Mouse (Mus musculus): Measurements from ENCODE around the gene Rtn2.
A peak's percentile ranks its signal among the peaks of the same experiment; 100 is the strongest.

The Rtn2 gene

GRCm38 (mm10) chr7:19282385-19282784 lies at the start of gene Rtn2:
Gene Rtn2 (plus strand): TSS chr7:19282624.
- DNase-seq (ENCODE audit: low read depth, low spot score) = peak; percentile 83

- no peak for DNase-seq (ENCODE audit: low read depth, low spot score)
These were observed 47.8 kb upstream of the Rtn2 start for GRCm38 (mm10) chr7:19234652-19235051.

GRCm38 (mm10) chr7:19235092-19235671 lies 47.2 kb upstream of the Rtn2 start:
- no peak for DNase-seq (ENCODE audit: low read depth, low spot score)

- DNase-seq (ENCODE audit: low read depth, low spot score) = no peak
These were observed 46.0 kb upstream of the Rtn2 start for GRCm38 (mm10) chr7:19236411-19236810.

DNA sequence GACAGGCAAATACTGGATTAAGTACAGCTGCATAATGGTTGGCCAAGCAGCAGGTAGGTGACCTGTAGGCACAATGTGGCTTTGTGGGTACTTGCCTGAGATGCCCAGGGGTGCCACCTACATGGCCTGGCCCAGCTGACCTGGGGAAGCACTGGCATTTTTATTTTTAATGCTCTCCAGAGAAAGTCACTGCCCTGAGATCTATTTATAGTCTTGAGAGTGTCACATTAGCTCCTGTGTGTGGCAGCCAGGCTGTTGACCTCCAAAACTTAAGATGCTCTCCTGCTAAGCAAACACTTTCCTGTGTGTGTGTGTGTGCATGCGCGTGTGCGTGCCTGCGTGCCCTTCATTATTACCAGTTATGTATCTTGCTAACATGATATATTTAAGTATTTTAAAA lies 44.1 kb upstream of the Rtn2 start:
- no peak for DNase-seq (ENCODE audit: low read depth, low spot score)

- DNase-seq (ENCODE audit: low read depth, low spot score) = peak; percentile 70
These were observed 43.0 kb upstream of the Rtn2 start for GRCm38 (mm10) chr7:19239423-19239822.

GRCm38 (mm10) chr7:19239986-19240385 lies 42.4 kb upstream of the Rtn2 start:
- DNase-seq (ENCODE audit: low read depth, low spot score) = no peak

- no peak for DNase-seq (ENCODE audit: low read depth, low spot score)
These were observed 41.4 kb upstream of the Rtn2 start for GRCm38 (mm10) chr7:19240905-19241463.

DNA sequence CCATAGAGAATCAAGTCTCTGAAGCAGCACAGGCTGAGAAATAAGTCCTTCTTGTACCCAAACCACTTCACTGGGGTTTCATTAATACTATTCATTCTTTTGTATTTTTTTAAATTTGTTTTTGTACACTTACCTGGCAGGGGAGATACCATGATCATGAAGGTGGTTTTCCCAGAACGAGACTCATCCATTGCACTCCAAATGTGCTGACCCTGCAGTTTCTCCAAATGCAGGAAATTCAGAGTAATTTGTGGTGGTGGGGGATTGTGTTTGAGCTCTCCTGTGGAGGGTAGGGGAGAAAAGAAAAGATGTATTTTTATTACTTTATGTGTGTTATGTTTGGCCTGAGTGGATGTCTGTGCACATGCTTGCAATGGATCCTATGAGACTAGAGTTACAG lies 40.4 kb upstream of the Rtn2 start:
- no peak for DNase-seq (ENCODE audit: low read depth, low spot score)

GRCm38 (mm10) chr7:19243858-19244257 lies 38.6 kb upstream of the Rtn2 start:
- DNase-seq (ENCODE audit: low read depth, low spot score) = no peak

GRCm38 (mm10) chr7:19245083-19245482 lies 37.3 kb upstream of the Rtn2 start:
- DNase-seq (ENCODE audit: low read depth, low spot score) = no peak

DNA sequence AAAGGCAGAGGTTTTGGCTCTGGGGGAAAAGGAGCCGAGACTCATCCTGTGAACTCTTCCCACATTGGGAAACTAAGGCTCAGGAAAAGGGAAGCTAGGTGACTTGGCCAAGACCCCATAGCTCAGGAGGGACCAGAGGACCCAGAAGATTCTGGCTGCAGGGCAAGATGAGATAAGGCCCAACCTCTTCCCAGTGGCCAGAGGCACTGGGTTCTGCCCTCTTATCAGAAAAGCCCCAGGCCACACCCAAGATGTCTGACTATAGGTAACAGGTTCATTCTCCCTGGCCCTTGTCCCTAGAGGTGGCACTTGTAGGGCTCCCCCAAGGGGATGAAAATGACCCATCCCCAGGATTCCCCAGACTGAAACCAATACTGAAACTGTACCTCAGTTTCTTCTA lies 35.6 kb upstream of the Rtn2 start:
- DNase-seq (ENCODE audit: low read depth, low spot score) = no peak

DNA sequence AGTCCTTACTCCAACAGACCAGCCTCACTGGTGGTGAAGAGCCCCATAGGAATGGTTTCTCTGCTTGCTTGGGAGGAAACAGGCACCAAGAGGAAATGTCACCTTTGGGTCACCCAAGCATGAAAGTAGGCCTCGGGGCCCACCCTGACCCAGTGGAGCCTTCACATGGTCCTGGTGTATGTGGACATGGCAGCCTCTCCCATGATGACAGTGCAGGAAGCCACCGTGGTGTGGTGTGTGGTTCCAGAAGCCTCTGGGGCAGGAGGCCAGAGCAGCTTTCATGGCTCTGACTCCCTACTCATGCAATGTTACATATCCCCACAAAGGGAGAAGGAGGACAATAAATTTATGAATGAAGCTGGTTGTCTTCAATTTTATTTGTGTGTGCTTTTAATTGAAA lies 34.9 kb upstream of the Rtn2 start:
- no peak for DNase-seq (ENCODE audit: low read depth, low spot score)

DNA sequence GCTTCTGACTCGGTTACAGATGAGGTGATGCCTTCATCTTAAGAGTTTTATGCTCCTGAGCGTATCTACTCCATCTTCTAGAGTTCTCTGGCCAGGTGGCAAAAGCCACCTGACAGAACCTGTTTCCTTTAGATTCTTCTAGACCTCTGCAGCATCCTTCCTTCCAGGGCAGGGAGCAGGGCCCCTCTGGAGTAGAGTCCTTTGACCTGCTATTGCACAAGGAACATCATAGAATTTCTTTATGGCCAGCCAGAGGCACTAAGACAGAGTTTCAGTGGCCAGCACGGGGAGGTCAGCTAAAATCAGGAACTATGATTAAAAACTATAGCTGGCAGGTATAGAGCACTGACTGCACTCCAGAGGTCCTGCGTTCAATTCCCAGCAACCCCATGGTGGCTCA lies 30.3 kb upstream of the Rtn2 start:
- DNase-seq (ENCODE audit: low read depth, low spot score) = no peak

- no peak for DNase-seq (ENCODE audit: low read depth, low spot score)
These were observed 29.0 kb upstream of the Rtn2 start for GRCm38 (mm10) chr7:19253437-19253836.

DNA sequence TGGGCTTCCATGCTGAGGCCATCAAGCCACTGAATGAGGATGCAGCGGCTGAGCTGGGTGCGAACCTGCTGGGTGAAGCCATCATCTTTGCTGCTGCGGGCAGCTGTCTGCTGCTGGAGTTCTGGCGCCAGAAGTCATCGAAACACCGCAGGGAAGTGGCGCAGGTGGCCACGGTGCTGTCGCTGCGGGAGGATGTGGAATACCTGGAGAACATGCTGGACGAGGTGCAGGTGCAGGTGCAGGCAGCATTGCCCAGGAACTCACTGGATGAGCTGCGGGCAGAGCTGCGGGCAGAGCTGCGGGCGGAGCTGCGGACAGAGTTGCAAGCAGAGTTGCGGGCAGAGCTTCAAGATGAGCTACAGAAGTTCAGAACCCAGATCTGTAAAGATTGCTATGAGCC lies 27.0 kb upstream of the Rtn2 start:
- no peak for DNase-seq (ENCODE audit: low read depth, low spot score)

- DNase-seq (ENCODE audit: low read depth, low spot score) = no peak
These were observed 25.9 kb upstream of the Rtn2 start for GRCm38 (mm10) chr7:19256567-19256966.

DNA sequence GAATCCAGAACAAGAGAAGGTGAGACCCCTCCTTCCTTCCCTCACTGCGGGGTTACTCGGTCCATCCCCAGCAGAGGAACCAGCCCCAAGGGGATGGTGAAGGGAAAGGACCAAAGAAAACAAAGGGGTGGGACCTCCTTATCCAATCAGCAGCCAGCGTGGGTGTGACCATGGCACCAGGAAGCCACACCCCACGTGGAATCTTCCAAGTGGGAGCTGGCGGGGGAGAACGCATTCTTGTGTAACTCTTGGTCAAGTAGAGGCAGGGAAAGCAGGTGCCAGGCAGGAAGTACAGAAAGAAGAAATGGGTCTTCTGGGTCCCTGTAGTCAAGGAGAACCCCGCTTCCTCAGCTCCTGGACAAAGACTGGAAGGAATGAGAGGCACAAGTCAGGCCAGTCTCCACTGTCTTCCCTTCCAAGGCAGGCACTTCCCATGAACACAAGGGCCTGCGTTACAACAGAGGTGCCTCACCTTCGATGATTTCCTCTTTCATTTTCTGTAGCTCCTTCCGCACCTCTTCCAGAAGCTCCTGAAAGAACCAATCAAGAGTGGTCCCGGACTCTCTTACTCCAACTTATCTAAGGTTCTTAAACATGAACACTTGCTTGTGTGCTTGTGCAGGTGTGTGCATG lies 24.9 kb upstream of the Rtn2 start:
- DNase-seq (ENCODE audit: low read depth, low spot score) = peak; percentile 90

DNA sequence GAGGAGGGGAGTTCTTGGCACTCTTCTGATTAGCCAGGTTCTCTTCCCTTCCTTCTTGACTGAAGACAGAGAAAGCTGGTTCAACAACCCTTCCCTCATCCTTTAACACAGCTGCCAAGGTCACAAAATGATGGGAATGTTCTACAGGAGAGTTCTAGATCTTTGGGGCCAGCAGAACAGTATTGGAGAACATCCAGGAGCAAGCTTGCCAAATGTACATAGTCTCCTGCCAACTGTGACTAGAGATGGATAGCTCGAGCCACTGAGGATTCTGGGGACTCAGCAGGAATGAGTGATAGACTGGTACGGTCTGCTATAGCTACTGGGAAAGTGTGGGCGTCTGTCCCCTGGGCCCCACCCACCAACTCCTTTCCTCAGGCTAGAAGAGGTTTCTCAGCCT lies 24.1 kb upstream of the Rtn2 start:
- no peak for DNase-seq (ENCODE audit: low read depth, low spot score)

DNA sequence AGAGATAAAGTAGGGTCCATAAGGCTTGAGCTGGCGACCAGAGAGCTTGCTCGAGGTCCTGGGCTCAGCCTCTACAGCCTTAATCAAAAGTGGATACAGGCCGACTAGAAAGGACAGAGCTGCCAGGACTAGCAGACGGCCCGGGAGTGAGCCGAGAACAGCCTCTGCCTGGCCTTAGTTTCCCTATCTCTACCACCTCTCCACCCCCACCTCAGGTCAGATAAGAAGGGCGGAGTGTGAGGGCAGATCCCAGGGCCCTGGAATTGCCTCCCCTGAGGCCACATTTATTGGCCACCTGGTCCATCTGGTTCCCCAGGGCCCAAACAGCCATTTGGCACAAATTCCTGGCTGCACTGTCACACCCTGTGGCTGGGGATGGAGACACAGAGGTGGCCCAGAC lies 17.3 kb upstream of the Rtn2 start:
- no peak for DNase-seq (ENCODE audit: low read depth, low spot score)

- no peak for DNase-seq (ENCODE audit: low read depth, low spot score)
These were observed 16.2 kb upstream of the Rtn2 start for GRCm38 (mm10) chr7:19265928-19266822.

DNA sequence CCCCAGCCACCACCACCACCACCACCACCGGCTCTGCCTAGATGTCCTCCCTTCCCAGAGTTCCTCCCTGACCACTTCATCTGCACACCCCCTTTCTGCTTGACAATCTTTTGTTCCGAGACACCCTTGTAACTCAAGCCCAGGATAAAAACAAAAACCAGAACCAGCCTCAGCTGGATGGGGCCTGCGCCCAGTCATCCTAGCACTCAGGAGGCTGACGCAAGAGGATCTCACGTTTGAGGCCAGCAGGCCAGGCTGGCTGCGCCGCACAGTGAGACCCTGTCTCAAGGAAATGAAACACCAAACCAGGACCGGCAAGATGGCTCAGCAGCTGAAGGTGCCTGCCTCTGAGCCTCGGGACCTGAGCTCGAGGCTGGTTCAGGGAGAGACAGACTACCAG lies 15.4 kb upstream of the Rtn2 start:
- DNase-seq (ENCODE audit: low read depth, low spot score) = no peak
